Mouse (Mus musculus): ENCODE results near the gene Fam198b. TPM values are rescaled to one million over a fixed set of nuclear protein-coding genes. Genes with fewer than 3 reads are reported as not detected.

The Fam198b gene
- total RNA-seq, 2 experiments from 2014 or later = 10.6 to 31.6 TPM

DNA sequence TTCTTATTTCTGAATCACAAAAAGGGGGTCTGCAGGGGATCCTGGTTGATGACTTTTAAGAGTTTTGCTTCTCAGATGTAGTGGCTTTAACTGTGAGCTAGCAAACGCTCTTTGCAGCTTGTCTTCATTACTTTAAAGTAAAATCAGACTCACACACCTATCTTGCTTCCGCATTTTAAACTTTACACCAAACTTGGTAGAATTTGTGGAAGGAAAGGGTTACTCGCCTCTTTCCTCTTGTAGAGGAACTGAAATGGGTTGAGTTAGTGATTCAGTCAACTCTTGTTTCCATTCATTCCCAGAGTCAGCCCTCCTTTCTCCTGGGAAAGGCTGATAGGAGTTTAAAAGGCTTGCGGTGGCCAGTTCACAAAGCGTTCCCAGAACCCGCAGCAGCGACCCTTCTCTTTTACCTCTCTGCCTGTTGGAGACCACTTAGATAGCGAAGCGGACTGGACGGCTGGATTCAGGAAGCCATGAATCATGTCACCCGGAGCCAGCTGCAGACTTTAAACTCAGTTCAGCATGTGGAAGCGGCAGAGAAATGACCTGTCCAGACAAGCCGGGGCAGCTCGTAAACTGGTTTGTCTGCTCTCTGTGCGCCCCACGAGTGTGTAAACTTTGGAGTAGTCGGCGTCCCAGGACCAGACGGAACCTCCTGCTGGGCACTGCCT is 1.5 kb downstream of the Fam198b start:
- peak; percentile 46 to 59 for DNase-seq

DNA sequence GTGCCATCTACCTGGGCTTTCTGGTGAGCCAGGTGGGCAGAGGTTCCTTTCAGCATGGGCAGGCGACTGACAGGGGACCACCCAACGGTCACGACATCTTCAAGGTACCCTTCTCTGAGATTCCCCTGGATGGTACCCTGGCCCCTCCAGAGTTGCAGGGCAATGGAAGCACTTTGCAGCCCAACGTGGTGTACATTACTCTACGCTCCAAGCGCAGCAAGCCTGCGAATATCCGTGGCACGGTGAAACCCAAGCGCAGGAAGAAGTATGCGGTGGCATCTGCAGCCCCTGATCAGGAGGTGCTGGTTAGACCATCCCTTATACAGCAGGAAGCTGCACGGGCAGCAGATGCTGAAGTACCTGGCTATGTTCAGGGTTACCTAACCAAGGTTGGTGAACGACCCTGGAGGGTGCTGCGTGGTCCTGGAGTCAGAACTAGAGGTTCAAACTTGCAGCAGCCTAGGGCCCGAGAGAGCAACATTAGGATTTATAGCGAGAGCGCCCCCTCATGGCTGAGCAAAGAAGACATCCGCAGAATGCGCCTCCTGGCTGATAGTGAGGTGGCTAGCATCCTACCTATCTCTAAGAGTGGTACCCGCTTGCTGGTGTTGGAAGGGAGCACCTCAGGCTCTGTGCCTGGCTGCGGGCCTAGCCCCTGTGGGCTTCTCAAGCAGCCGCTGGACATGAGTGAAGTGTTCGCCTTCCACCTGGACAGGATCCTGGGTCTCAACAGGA is 2.2 kb downstream of the Fam198b start:
- DNase-seq = peak in 1 of 2 experiments; percentile 49

DNA sequence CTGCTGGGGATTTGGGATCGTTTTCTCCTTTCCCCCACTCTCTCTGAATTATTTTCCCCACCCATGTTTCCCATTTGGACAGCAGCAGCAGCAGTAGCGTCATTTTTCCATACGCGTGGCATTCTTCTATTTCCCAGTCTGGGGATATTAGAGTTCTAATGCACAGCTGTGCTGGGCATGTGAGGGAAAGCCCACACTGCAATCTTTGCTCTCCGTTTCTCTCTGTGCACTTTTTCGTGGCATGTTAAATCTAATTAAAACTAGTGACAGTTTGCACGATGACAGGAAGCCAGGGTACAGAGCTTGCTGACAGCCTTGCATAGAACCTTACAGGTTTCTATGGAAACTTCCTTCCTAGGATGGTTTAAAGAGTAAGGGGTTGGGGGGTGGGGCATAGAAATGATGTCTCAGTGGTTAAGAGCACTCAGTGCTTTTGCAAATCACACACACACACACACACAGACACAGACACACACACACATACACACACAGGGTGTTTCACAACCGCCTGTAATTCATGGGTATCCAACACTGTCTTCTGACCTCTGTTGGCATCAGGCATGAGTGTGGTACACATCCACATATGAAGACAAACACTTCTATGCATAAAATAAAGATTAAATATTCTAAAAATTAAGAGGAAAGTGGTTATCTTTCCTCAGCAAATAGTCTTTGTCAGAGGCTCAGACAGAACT is 3.0 kb downstream of the Fam198b start:
- DNase-seq = no peak

DNA sequence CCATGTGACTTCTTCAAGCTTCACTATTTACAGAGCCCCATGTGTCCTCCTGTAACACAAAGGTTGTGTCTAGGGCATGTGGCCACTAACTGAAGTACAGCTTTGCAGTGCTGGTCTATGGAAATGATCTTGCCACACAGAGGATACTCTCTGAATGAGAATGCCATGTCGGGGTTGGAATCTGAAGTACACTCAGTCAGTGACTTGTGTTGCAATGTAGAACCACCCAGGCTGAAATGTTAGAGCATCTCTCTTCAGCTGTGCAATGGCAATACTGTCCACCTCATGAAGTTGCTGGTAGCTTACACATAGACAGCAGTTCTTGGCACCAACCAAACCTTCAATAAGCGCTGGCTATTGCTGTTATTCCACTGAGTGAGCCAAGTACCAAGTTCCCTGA is 3.6 kb downstream of the Fam198b start:
- DNase-seq = no peak

DNA sequence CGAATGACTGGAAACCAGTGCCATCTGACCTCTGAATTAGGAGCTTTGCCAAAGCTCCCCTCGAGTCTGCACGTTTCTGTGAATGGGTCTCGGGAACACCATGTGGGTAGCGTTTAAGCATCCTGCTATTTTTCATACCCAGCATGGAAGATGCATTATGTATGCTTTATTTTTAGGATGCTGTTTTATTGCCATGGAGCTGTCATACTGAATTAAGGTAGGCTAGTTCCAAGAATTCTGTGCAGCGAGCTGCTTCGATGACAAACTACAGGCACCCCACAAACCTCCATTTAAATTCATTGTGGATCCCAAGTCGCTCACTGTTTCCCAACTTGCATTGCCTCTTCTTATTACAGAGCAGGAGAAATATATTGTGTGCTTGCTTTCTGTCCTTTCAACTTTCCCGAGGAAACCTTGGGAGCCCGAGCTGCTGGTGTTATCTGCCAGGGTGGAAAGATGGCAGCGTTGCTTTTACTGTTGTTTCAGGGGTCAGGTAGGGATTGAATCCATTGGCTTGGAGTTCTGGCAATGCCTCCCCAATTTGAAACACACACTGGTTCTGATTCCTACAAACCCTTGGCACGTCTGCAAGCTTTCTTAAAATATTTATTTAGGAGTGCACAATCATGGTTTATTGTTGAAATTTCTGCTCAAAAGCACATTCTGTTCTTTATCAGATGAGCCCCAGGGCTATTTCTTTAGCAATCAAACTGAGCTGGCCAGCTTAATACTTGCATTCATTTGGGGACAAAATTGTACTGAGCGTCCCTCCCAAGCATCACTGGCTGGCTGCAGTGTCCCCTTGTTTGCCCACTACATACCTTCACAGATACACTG is 13.4 kb downstream of the Fam198b start:
- no peak for DNase-seq

DNA sequence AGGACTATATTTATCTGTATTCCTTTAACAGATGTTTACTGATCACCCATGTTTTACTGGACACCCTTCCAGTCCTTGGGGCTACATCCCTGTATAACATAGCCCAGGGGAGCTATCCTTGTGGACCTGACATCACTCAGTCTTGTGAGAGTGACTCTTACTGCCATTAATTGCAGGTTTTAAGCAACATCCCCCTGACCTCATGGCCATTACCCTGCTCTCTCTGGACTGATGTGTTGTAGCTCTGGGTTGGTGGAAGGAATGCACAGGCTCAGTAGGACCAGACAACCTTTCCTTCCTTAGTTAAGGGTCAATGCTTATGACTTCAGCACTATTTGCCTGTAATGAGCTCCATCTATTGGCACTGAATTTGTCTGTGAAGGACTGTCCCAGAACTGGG is 14.2 kb downstream of the Fam198b start:
- DNase-seq = no peak

DNA sequence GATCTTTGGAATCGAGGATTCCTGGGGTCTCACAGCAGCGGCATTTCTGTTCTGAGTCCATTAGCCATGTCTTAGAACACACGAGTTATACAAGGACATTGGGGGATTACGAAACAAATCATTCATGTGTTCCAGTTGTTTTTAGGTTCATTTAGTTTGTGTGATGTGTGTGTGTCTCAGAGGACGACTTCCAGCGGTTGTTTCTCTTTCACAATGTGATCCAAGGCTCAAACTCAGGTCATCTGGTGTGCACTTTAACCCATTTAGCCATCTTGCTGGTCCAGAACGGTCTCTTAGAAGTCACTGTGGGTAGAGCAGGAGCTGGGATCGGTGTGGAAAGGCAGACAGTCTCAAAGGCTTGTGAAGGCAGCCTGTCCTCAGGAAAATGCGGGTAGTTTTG is 15.6 kb downstream of the Fam198b start:
- no peak for DNase-seq

DNA sequence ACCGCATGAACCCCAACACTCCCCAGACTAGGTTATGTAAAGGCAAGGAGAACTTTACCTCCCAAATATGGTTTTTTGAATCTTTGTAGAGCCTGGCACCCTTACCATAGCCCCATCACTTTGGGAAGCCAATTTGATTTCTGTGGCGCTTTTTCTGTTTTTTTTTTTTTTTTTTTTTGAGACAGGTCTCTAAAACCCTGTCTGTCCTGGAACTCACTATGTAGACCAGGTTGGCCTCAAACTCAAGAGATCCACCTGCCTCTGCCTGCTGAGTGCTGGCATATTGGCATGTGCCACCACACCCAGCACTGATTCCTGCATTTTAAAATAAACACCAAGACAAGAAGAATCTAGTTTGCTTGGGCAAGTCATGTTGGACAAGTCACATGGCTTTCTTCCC is 16.2 kb downstream of the Fam198b start:
- no peak for DNase-seq

DNA sequence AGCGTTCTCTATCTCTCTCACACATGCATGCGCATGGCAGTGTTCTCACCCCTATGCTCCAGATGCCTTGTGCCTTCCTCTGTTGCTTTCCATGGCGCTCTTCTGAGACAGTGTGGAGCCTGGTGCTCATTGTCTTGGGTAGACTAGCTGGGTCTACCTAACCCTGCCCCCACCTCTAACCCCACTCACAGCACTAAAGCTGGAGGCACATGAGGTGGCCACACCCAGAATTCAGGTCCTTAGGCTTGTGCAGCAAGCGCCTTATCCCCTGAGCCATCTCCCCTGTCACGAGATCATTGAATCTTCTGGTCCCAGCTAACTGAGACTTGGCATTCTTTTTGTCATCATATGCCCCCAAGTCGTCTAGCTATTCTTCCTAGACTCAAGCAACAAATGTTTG is 17.0 kb downstream of the Fam198b start:
- no peak for DNase-seq

DNA sequence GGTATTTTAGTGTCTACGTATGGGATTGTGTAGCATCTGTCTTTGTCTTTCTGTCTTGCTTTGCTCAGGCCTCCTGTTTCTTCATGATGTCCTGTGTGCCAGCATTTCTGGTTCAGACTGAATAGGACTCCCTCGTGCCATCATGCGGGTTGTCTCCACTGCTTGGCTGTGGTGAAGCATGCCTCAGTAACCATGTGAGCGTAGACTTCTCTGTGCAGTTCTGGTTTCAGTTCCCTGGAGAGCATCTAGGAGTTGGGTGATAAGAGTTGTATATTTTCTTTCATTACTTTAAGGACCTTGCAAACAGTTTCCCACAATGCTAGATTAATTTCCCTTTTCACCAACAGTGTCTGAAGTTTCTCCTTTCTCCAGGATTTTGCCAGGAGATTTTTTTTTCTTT is 17.4 kb downstream of the Fam198b start:
- no peak for DNase-seq

DNA sequence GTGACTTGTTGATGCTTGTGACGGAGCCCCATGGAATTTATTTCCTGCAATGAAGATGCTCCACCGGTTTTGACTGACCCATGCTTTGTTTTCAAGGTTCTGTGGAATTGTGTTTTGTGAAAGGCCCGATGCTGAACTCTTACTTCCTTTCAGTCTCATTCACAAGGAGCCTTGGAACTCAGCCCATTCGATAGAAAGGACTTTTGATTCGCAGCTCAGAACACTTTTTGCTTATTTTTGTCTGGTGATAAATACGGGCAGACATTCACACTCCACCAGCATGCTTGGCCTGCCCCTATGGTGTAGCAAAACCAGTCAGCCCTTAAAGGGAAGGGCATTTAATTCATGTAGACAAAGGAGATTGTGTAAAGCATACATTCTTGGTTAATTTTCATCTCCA is 19.5 kb downstream of the Fam198b start:
- no peak for DNase-seq

DNA sequence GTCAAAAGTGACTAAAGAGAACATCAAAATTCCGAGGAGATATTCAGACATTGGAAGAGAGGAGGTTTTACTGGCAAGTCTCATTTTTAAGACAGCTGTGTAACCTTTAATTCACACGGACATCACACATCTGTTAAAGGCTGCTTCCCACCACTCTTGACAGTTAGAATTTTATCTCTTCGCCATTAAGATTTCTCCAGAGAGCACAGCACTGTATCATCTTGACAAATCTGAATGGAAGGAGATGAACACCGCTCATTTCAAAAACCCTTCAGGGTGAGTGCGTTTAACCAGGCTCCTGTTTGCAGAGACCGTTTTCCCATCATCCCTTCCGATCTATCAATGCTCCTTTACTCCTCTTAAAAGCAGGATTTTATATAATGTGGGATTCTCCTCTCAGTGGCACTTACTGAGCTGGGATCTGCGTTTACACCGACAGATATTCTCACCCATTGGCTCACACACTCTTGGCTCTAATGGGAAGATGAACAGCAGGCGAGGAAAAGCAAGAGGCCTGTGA is 20.0 kb downstream of the Fam198b start:
- DNase-seq = no peak

DNA sequence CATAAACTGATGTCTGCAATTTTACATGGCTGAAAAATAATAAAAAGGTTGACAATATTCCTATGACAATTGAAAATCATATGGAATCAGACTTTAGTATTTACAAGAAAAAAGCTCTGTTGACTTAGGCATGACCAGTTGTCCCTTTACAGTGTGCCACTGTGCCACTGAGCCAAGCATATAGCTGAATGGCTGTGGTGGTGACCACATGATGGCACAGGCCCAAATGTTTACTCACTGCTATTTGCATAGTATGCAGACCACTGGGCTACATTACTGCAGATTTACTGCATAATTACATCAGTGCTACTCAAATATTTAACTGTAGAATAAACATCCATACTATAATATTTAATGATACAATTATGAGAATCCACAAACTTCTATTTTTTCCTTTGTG is 21.1 kb downstream of the Fam198b start:
- no peak for DNase-seq

DNA sequence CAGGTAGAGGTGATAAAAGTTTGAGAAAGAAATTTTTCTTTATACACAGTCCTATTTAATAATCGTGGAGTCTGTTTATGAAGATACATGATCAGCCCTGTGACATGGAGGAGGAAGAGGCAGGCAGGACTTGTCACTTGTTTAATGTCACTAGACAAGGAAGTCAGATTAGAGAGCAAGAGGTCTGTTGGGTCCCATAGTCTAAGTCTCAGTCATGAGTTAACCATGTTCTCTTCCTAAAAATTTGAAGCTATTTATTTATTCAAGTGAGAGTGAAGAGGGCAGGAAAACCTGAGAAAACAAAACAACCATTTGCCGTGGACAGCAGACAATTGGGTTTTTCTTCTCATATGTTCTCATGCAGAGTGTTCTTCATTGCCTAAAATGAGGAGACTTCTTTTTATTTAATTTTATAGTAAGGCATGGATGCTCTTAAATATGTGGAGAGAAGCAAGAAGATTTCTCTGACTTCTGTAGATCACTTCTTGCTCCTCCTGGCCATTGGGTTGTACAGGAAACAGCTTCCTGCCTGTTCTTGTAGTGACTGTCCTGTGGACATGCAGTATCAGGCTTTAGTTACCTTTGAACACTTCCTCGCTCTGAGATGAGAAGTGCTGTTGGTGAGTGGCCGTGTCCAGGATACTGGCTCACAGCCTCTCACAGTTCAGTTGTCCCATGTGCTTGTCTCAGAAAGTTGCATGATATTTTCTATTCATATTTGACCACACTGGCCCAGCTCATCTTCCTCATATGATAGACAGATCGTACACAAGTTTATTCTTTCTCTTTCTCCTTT is 22.1 kb downstream of the Fam198b start:
- no peak for DNase-seq

DNA sequence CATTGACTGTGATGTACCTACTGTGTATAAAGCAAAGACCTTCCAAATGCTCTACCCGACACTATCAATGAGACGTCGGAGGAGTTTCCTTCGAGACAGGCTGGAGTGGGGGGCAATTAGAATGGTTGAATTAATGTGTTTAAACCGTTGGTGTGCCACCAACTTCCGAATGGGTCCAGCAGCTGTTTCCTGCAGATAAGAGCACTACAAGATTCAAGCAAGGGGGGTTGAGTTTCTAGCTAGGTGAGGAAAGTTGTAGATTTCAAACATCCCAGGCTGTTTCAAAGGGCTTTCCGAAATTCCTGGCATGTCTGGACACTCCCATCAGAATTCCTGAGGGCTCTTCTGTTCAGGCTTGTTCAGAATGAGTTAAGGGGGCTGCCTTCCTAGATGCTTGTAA is 22.9 kb downstream of the Fam198b start:
- DNase-seq = peak in 1 of 2 experiments; percentile 29

DNA sequence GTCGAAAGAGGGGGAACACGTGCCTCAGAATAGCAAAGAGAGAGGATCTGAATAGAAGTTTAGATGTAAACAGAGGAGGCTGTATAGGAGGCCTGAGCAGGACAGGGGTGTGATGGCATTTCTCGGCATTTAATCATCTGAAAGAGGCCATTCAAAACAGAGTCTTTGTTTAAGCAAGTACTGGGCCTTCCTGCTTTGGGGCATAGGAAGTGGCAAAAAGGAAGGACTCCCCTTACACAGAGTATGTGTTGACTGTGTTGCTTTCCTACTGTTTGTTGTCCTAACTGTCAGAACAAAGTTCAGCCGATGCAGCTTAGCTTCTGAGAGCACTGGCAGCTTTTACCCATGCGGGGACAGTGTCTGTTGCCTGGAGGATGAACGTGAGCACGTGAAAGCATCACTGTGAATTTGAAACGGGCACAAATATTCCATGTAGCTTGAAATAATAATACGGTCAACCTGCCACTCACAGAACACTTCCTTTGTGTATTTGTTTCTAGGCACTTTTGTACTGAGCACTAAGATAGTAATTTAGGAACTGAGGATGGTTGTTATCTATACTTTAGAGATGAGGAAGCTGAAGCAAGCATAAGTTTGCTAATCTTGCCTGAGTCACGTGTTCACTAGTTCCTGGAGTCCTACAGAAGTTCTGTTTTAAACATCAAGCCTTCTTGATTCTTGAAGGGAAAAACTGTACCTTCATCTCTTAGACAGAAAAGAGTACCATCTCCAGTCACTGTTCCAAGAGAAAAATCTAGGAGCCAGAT is 26.2 kb downstream of the Fam198b start:
- no peak for DNase-seq

DNA sequence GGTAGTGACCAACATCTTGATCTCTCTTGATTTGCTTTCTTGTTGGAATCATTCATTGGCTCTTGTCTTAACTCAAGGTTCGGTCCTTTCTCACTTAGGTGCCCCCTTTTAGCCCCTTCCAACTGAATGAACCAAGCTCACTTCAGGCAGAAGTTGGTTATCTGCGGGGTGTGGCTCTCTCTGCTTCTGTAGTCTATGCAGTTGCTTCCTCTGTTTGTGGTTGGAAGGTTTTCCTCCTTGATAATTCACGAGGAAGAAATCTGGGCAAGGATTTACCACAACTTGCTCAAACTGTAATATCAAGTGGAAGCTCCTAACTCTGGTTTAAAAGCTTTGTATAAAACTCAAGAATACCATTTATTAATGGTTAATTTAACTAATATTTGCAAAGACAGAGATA is 26.8 kb downstream of the Fam198b start:
- no peak for DNase-seq

DNA sequence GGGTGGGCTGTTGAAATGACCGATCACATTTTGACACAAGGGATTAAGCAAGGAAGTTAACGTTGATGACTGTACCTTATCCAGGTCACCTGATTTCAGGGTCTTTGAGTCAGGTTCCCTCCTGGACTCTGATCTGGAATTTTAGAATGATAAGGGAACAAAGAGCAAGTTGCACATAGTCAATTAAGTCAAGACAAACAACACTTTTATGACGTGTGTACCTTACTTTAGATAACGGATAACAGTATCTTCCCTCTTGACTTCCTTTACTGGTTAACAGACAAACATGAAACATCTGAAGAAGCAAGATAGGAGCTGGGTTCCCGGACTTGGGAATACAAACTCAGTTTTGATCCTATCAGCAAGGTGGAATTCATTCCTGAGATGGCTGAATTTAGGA is 29.7 kb downstream of the Fam198b start:
- DNase-seq = no peak

DNA sequence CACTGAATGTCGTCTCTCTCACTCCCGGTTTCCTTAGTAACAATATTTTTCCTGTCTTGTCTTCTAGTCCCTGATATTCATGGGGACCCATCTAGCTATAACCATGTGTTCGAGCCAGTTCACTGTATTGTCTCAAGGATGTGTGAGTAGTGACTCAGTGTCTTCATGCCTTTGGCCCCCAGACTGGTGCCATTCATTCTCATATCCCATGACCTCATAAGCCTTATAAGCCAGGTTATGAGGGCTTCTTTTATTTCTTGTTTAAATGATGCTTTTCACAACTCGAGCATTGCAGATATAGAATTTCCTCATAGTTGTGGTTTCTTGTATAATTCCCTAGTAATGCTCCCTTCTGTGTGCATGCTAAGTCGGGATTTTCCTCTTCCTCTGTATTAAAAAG is 31.9 kb downstream of the Fam198b start:
- no peak for DNase-seq

DNA sequence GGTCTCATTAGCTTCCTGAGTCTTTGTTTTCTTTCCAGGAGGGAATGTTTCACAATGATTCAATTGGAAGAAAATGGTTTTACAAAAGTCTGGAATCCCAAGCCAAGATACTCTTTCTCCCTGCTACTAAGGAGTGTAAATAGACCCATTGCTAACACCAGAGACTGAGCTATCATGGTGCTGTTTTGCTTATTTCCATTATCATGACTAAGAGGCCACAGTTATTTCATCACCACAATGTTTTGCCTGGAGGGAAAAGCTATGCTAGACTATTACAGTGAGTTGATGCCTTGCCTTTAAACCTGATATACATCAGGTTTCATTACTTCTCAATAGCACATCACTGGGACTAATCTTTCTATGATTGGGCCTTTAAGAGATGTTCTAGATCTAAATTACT is 34.4 kb downstream of the Fam198b start:
- DNase-seq = no peak

All from adrenal gland, postnatal 36 days (tissue).